Mouse (Mus musculus) liver, embryonic 12.5 days (tissue): ENCODE results near the gene Gtdc1. TPM values are rescaled to one million over a fixed set of nuclear protein-coding genes. Genes with fewer than 3 reads are reported as not detected.

Experiments
- ATAC-seq: fragments of 200-750 bp; cut with Nextera tagmentation; 2 replicates; pipeline ENCODE4 v1.8.0; 2017; ENCODE audit warnings: moderate number of reproducible peaks, mild to moderate bottlenecking, moderate library complexity
- H3K27ac ChIP-seq: fragments of 300-500 bp; sonication (generic); 2 replicates; pipeline ENCODE4 v1.5.1; 2016; ENCODE audit warnings: mild to moderate bottlenecking
- H3K27me3 ChIP-seq: fragments of 300-500 bp; sonication (generic); replicated peaks from 2 replicates; pipeline ENCODE4 v1.6.1; 2016; ENCODE audit warnings: mild to moderate bottlenecking, moderate library complexity
- H3K36me3 ChIP-seq: fragments of 300-500 bp; sonication (generic); 2 replicates; pipeline ENCODE4 v1.6.1; 2016; ENCODE audit warnings: mild to moderate bottlenecking, moderate library complexity
- H3K4me1 ChIP-seq: fragments of 300-500 bp; sonication (generic); 2 replicates; pipeline ENCODE4 v1.6.1; 2016
- H3K4me2 ChIP-seq: fragments of 300-500 bp; sonication (generic); 2 replicates; pipeline ENCODE4 v1.6.1; 2016; ENCODE audit warnings: mild to moderate bottlenecking, moderate library complexity
- H3K4me3 ChIP-seq: fragments of 300-500 bp; sonication (generic); 2 replicates; pipeline ENCODE4 v1.5.1; 2016; ENCODE audit warnings: mild to moderate bottlenecking, moderate library complexity
- H3K9ac ChIP-seq: fragments of 300-500 bp; sonication (generic); 2 replicates; pipeline ENCODE4 v1.6.1; 2016; ENCODE audit warnings: mild to moderate bottlenecking, moderate library complexity
- H3K9me3 ChIP-seq: fragments of 300-500 bp; sonication (generic); replicated peaks from 2 replicates; pipeline ENCODE4 v1.6.1; 2016; ENCODE audit warnings: mild to moderate bottlenecking, moderate library complexity
- WGBS: fragments of 180-500 bp; shearing (Covaris S2); methylation state at CpG from one replicate; pipeline ENCODE4 v1.1.7; 2016; ENCODE audit not compliant: insufficient replicate concordance; 5-methylcytosine and 5-hydroxymethylcytosine counted together
- polyA plus RNA-seq: library from polyadenylated mRNA; unstranded; fragments of >200 nt; fragmentation: Nextera tagmentation; extraction: Ambion mirVana; gene quantifications from 2 replicates; pipeline ENCODE4 v1.2.1, GENCODE M21; 2016

Gene Gtdc1
- polyA plus RNA-seq, 1 experiment from 2014 or later = 5.6 TPM

DNA sequence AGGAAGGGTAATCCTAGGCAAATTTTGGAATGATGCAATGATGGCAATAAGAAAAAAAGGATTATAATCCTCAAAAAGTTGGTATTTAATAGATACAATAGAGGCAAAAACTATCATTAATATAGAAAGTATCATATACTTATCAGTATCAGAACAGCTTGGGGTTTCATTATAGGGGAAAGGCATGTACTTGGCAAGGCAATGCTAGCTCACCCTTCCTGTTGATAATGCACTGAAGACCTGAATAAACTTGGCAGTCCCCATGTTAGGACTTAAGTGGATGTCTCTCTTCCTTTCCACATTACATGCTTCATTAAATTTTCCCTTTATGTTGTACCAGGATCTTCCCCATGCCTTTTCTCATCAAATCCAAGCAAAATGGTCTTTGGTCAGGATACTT lies 206.0 kb downstream of the Gtdc1 start:
- Histone ChIP-seq H3K4me3 (no peak overlapping the region), H3K27ac (no peak overlapping the region), H3K4me2 (no peak overlapping the region), H3K9ac (no peak overlapping the region), H3K36me3 (no peaks in the 10 kb centered on the region), H3K4me1 (no peaks in the 10 kb centered on the region), H3K27me3 (no peaks in the 10 kb centered on the region), H3K9me3 (no peaks in the 10 kb centered on the region)
- no peak for ATAC-seq

DNA sequence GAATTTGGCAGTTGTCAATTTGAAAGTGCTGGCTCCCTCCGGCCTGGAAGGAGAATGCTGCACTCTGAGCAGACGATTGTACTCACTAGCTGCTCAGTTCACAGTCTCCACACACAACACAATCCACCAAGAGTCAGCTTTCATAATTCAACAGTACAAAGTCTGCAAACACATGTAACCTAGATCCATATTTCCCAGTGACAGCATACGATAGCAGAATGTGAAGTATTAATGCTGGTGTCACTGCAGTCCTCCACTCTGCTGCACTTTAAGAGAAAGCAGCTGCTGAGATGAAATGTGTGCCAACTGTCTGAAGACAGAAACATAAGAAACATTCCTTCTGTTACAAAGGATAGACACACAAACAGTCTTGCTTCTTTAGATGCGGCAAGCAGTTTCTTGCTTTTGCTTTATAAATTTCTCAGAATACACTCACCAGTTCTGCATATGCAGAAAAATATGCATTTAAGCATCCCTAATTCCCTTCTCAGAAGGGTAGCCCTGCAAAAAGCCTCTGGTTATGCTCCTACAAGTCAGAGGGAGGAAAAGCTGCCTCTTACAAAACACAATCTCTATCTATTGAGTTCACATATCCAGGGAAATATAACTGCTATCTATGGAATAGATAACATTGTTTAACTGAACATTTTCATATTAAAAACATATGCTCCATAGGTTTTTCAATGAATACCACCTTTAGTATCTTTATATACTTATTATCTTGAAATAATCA lies 221.4 kb downstream of the Gtdc1 start:
- no peak overlapping the region for H3K9ac ChIP-seq
- no peak overlapping the region for H3K4me3 ChIP-seq
- H3K9me3 ChIP-seq = no peaks in the 10 kb centered on the region
- ATAC-seq = no peak
- no peaks in the 10 kb centered on the region for H3K36me3 ChIP-seq
- H3K27me3 ChIP-seq = no peaks in the 10 kb centered on the region
- 72% methylated on average over 4 of the region's 4 CpGs for WGBS
- no peaks in the 10 kb centered on the region for H3K4me1 ChIP-seq
- H3K4me2 ChIP-seq = no peak overlapping the region
- H3K27ac ChIP-seq = no peak overlapping the region

DNA sequence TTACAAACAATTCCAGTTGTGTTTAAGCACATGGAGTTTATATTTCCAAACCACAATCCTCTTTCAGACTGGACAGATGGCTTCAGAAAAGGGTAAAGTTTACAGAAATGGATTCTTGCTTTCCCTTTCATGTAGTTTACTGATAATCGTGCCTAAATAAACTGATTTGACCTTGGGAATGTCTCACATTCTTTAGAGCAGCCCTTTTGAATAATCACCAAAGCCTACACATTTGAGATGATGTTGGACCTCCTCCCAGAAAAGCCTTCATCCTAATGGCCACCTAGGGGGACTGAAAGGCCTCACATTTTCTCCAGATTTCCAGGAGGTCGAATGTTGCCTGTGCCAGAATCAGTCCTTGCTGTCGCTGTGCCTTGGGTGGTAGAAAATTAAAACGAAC lies 227.2 kb downstream of the Gtdc1 start:
- 63% methylated on average over 4 of the region's 4 CpGs for WGBS
- Histone ChIP-seq H3K9ac (no peak overlapping the region), H3K4me1 (no peaks in the 10 kb centered on the region)

DNA sequence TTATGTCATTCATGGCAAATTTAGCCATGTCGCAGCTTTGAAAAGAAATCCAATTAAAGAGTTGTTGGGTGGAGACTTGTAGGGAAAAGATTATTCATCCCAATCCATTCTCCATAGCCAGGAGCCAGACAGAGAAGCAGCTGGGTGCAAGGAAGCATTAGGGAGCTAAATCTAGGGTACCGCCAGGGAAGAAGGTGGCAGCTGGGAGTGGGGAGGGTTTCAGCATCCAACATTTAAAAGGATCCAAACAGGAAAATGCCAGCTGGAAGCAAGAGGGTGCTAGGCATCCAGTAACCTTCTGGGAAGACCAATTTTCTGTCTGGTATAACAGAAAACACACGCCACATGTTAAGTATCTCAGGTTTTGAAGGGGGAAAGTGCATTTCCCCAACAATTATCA lies 231.0 kb downstream of the Gtdc1 start:
- Histone ChIP-seq H3K9ac (no peak overlapping the region), H3K27me3 (no peaks in the 10 kb centered on the region), H3K4me3 (no peak overlapping the region), H3K27ac (no peak overlapping the region), H3K9me3 (no peaks in the 10 kb centered on the region), H3K4me1 (no peaks in the 10 kb centered on the region), H3K36me3 (no peaks in the 10 kb centered on the region), H3K4me2 (no peak overlapping the region)
- WGBS = 62% methylated on average over 3 of the region's 3 CpGs
- ATAC-seq = no peak

More for the DNA sequence above, 227.2 kb downstream of the Gtdc1 start:
- H3K9me3 ChIP-seq = no peaks in the 10 kb centered on the region
- no peak overlapping the region for H3K4me2 ChIP-seq
- no peaks in the 10 kb centered on the region for H3K36me3 ChIP-seq
- ATAC-seq = no peak
- no peak overlapping the region for H3K4me3 ChIP-seq
- no peaks in the 10 kb centered on the region for H3K27me3 ChIP-seq
- no peak overlapping the region for H3K27ac ChIP-seq

DNA sequence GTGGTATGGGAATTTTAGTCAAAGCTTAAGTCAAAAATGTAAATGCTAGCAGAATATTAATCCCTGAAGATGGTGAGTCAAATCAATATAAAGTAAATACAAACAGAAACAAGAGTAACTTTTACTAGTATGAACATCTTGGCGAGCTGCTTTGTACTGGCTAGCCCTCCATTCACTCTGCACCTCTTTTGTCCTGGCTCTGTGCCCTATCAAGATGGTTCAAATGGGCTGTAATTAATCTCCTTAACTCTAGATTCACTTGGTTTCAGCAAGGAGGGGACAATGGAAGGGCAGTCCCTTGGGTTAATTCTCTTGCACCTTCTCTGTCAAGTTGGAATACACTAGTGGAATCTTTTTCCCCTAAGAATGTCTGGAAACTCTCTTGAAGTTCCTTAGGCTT lies 233.6 kb downstream of the Gtdc1 start:
- ATAC-seq = no peak
- no peak overlapping the region for H3K4me3 ChIP-seq
- H3K4me1 ChIP-seq = no peaks in the 10 kb centered on the region
- no peaks in the 10 kb centered on the region for H3K9me3 ChIP-seq
- no peaks in the 10 kb centered on the region for H3K27me3 ChIP-seq
- H3K4me2 ChIP-seq = no peak overlapping the region
- H3K27ac ChIP-seq = no peak overlapping the region
- no peak overlapping the region for H3K9ac ChIP-seq
- WGBS = 44% methylated on average over 1 of the region's 1 CpGs
- no peaks in the 10 kb centered on the region for H3K36me3 ChIP-seq

DNA sequence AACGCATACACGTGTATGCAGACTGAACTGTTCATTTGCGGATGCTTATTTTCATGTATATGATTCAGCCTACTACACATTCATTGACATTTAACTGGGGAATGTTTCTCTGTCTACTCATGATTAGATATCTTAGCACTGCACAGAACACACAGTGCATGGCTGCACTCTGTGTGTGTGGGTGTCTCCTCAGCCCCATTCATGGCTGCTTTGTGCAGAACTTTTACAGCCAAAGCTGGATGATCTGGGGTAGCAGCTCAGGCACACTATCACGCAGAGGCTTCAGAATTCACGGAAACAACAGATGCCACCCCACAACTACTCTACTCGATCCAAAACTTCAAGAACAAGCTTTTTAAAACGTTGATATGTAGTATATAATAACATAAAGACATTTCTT lies 263.4 kb downstream of the Gtdc1 start:
- Histone ChIP-seq H3K4me1 (no peaks in the 10 kb centered on the region), H3K4me2 (no peak overlapping the region), H3K36me3 (no peaks in the 10 kb centered on the region), H3K27ac (no peak overlapping the region), H3K4me3 (no peak overlapping the region), H3K9ac (no peak overlapping the region), H3K9me3 (no peaks in the 10 kb centered on the region), H3K27me3 (no peaks in the 10 kb centered on the region)
- WGBS = 73% methylated on average over 7 of the region's 7 CpGs
- ATAC-seq = no peak

DNA sequence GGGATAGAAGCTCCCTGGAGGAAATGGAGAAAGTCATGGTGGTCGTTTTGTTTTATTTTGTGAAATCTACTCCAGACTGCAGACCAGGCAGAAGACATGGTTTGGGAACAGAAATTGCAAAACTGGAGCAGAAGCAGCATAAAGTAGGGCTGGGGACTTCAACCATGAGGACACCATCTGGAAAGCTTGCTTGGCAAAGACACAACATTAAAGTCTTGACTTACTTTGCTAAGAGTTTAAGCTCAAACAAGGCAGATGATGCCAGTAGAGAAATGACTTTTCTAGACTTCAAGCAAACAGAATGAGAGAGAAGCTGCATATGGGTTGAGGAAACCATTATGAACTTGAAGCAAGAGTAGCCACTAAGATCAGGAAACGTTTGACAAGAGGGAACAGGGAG lies 267.6 kb downstream of the Gtdc1 start:
- Histone ChIP-seq H3K4me1 (no peaks in the 10 kb centered on the region), H3K27ac (no peak overlapping the region), H3K36me3 (no peaks in the 10 kb centered on the region), H3K4me2 (no peak overlapping the region), H3K4me3 (no peak overlapping the region), H3K9ac (no peak overlapping the region), H3K27me3 (no peaks in the 10 kb centered on the region), H3K9me3 (no peaks in the 10 kb centered on the region)
- 37% methylated on average over 2 of the region's 2 CpGs for WGBS
- no peak for ATAC-seq

DNA sequence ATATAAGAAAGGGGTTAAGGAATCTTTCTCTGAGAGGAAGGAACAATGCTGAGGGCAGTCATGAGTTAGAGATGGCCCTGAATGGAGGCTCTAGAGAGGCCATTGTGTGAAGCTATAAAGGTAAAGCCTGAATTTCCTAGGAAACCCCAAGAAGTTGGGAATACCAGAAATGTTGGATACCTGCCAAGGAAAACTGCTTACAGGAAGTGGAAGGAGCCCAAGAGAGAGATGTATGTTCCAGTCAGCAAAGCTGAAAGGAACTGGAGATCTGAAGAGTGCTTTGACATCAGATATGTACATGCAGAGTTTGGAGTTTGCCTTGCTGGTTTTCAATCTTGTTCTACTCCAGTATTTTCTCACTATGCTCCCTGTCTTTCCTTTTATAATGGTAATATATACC lies 268.4 kb downstream of the Gtdc1 start:
- Histone ChIP-seq H3K4me2 (no peak overlapping the region), H3K27ac (no peak overlapping the region), H3K4me3 (no peak overlapping the region), H3K36me3 (no peaks in the 10 kb centered on the region), H3K27me3 (no peaks in the 10 kb centered on the region), H3K9ac (no peak overlapping the region), H3K4me1 (no peaks in the 10 kb centered on the region), H3K9me3 (no peaks in the 10 kb centered on the region)
- no peak for ATAC-seq

DNA sequence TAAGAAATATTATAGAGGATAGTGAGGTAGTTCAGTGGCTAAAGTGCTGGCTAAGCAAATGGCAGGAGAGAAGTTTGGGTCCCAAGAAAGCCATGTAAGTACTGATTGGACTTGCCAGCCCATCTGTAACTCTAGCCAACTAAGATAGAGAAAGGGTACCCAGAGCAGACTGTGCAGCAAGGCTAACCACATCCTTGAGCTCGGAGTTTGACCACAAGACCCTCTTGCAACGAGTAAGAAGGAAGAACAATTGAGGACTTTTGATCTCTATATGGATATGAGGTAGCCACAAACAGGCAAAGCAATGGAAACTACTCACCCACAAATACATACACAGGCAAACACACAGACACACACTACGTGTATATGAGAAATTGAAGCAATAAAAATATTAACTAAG lies 278.9 kb downstream of the Gtdc1 start:
- no peak overlapping the region for H3K4me2 ChIP-seq
- no peak overlapping the region for H3K9ac ChIP-seq
- H3K9me3 ChIP-seq = no peaks in the 10 kb centered on the region
- no peak for ATAC-seq
- H3K27me3 ChIP-seq = no peaks in the 10 kb centered on the region
- H3K27ac ChIP-seq = no peak overlapping the region
- H3K4me1 ChIP-seq = no peaks in the 10 kb centered on the region
- 19% methylated on average over 3 of the region's 3 CpGs for WGBS
- no peaks in the 10 kb centered on the region for H3K36me3 ChIP-seq
- H3K4me3 ChIP-seq = no peak overlapping the region

DNA sequence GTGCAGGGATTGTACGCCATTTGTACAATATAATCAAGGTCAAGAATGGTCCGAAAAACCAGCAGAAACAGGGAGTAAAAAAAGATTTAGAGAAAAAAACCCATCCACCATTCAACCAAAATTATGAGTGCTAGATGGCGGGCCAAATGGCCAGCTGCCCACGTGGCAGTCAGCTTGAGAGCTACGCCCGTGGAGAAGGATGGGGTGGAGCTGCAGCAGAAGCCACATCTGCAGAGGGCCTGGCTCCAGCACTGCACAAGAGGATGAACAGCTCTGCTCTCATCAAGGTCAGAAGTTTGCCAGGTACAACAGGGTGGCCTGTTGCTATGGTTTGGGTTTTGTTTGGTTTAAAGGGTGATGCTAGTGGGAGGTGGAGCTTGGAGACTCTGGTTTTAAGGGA lies 281.1 kb downstream of the Gtdc1 start:
- Histone ChIP-seq H3K9ac (no peak overlapping the region), H3K27me3 (no peaks in the 10 kb centered on the region), H3K9me3 (no peaks in the 10 kb centered on the region), H3K36me3 (no peaks in the 10 kb centered on the region), H3K4me2 (no peak overlapping the region), H3K4me3 (no peak overlapping the region), H3K27ac (no peak overlapping the region), H3K4me1 (no peaks in the 10 kb centered on the region)
- no peak for ATAC-seq
- 75% methylated on average over 6 of the region's 6 CpGs for whole genome bisulfite sequencing

DNA sequence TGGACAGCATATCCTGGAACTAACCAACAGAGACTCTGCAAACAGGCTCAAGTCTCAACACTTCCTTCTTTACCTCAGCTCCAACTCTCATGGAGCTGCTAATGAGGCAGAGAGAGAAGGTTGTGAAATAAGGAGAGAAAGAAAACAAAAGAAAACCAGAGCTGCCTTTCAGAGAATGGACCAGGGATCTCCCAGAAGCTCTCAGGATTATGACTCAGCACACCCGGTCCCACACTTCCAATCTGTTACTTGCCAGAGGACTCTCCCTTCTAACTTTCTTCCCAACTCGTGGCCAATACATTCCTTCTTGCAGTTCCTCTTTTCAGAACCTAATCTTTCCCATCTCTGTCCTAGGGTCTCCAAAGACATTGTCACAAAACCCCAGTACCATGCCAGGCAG lies 288.1 kb downstream of the Gtdc1 start:
- H3K4me3 ChIP-seq = no peak overlapping the region
- H3K9me3 ChIP-seq = no peaks in the 10 kb centered on the region
- H3K4me2 ChIP-seq = no peak overlapping the region
- H3K27me3 ChIP-seq = no peaks in the 10 kb centered on the region
- 19% methylated on average over 2 of the region's 2 CpGs for WGBS
- no peak overlapping the region for H3K9ac ChIP-seq
- no peaks in the 10 kb centered on the region for H3K36me3 ChIP-seq
- no peak overlapping the region for H3K27ac ChIP-seq
- ATAC-seq = no peak
- H3K4me1 ChIP-seq = no peaks in the 10 kb centered on the region

DNA sequence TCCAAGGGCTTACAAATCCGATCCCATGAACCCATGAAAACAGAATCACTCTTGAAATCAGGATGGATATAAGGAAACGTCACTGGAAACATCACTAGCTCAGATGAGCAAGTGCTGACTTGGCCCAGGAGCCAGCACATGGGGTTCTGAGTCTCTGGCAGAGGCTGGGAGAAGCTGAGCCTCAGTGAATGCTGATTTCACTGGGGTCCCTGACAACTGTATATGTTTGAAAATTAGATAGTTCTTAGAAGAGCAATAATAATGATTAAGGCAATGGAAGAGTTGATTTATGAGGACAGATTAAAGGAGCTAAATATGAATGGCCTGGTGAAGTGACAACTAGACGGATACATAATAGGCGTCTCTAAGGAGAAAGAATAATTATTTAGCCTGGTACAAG lies 289.3 kb downstream of the Gtdc1 start:
- Histone ChIP-seq H3K4me1 (no peaks in the 10 kb centered on the region), H3K27me3 (no peaks in the 10 kb centered on the region), H3K9ac (no peak overlapping the region), H3K27ac (no peak overlapping the region), H3K4me3 (no peak overlapping the region), H3K36me3 (no peaks in the 10 kb centered on the region), H3K4me2 (no peak overlapping the region), H3K9me3 (no peaks in the 10 kb centered on the region)
- no peak for ATAC-seq
- WGBS = 70% methylated on average over 4 of the region's 4 CpGs

DNA sequence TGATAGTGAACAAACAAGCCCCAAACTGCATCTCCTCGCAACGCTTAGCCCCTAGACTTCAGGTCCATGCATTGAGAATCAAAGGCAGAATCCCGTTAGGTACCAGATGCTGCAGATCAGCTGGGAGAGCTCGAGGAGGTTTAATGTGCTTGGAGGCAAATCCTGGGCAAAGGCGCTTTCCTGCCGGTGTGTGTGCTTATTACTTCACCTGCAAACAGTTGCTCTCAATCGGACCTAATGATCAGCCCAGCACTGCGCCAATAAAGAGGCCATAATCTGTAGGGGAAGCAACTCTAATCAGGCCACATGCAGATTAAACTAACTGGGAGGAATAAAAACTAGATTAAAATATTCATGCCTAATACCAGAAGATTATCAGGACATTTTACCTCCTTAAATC lies 293.5 kb downstream of the Gtdc1 start:
- 73% methylated on average over 8 of the region's 8 CpGs for WGBS
- no peak for ATAC-seq

More for the DNA sequence above, 293.5 kb downstream of the Gtdc1 start:
- H3K9me3 ChIP-seq = no peaks in the 10 kb centered on the region
- H3K4me3 ChIP-seq = no peak overlapping the region
- no peaks in the 10 kb centered on the region for H3K36me3 ChIP-seq
- H3K4me1 ChIP-seq = no peaks in the 10 kb centered on the region
- no peak overlapping the region for H3K4me2 ChIP-seq
- H3K27ac ChIP-seq = no peak overlapping the region
- no peaks in the 10 kb centered on the region for H3K27me3 ChIP-seq
- H3K9ac ChIP-seq = no peak overlapping the region
